Mouse (Mus musculus) megakaryocyte, embryonic 14.5 days (primary cell): ENCODE measurements around the gene Olfr657.

Experiments
- FLI1 ChIP-seq: IDR thresholded peaks from 2 replicates; pipeline ENCODE4 v1.6.1; 2012; ENCODE audit warnings: low read length, inconsistent platforms, mixed read lengths
- GATA1 ChIP-seq: IDR thresholded peaks from 3 replicates; pipeline ENCODE4 v1.6.1; 2012; ENCODE audit warnings: mixed read lengths, low read length, inconsistent platforms, borderline replicate concordance

- TF ChIP-seq GATA1 (no peak), FLI1 (no peak)
These were observed 22.9 kb upstream of the Olfr657 start, which contains the start of gene Olfr655 for GRCm38 (mm10) chr7:104601679-104602078.
